Mouse (Mus musculus) layer of hippocampus, postnatal 25 days (tissue): ENCODE measurements around the gene Det1. TPM values are rescaled to one million over a fixed set of nuclear protein-coding genes. Genes with fewer than 3 reads are reported as not detected.

Source experiments
- DNase-seq, 2 experiments: peaks; one replicate each; pipeline ENCODE4 v3.0.0; 2022; ENCODE audit warnings: mixed read lengths in 2 of 2, low spot score in 1 of 2; ENCODE audit errors: extremely low spot score in 1 of 2
- total RNA-seq, 2 experiments: library from RNA; stranded (reverse); gene quantifications; 2 replicates each; pipeline ENCODE4 v1.2.3; 2021

The Det1 gene
- total RNA-seq, result 1 to 10 TPM; 6.0 to 6.3 TPM

GRCm38 (mm10) chr7:78846737-78847434 is at the start of gene Det1:
Gene Det1, minus strand, starts transcription at chr7:78847263.
- peak; percentile 87 to 94 for DNase-seq

DNA sequence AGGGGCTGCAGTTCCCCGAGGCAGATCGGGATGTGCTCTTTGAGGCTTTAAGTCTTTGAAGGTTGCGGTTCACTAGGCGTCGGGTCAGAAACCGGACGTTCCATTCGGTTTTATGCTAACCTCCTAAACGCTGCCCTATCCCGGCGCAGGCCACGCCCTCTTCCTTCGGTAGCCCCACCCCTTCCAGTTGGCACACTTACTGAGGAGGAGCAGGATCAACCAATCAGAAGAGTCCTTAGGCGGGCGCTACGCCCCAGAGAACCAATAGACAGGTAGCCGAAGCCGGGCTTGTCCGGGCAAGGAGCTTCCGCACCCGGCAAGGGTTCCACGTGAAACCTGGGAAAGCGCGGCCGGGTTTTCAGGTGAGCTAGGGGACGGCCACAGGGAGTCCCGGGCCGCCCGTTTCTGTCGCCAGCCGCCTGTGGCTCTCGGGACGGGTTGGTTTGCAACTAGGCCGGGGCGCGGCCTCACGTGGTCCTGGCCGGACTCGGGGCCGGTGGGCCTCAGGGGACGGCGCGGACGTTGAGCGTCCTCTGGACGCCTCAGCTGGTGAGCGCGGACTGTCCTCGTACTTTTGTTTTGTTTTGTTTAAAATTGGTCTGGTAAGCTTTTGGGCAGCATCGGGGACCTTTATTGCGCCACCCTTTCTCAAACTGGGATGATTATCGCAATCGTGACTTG is 48.7 kb upstream of the Det1 start, which contains the start of gene Aen:
Gene Aen, plus strand, starts transcription at position 202 of the 681 bp plus-strand sequence.
- DNase-seq, result peak; percentile 80 to 87

DNA sequence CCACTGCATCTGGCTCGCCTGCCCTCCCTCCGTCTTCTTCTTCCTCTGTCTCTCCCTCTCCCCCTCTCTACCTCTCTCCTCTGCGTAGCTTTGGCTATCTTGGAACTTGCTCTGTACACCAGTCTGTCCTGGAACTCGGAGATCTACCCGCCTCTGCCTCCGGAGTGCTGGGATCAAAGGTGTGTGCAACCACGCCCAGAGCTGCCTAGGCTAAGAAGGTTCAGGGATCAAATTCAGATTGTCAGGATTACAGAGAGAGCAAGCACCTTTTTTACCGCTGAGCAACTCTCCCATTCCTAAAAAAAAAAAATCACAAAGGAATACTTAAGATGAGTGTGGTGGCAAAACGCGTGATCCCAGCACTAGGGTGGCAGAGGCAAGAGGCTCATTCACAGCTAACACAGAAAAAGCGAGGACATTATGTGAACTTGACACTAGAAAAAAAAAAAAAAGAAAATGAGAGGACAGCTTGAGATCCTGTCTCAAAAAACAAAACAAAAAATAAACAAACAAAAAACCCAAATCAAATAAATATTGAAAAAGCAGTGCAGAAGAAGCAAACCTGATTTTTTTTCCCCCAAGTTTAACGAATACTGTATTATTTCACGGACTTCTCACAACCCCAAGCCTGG is 48.1 kb upstream of the Det1 start:
- no peak for DNase-seq

- no peak for DNase-seq
Observed at GRCm38 (mm10) chr7:78893917-78894316, 46.9 kb upstream of the Det1 start.

DNA sequence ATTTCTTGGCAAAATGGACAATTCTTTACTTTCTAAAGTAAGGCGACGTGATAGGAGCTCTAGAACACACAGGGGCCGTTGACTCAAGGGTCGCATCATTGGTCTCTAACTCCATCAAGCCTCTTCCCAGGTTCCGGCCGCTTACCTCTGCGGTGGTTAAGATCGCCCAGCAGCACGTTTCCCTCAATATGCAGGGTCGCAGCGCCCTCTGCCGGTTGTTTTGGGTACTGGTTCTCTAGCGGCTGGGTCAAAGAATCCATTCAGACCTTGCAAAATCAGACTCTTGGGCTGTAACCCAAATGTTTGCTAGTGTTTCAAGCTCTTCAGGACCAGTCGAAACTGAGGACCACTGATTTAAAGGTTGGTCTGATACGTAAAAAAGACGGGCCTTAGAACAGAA is 43.6 kb upstream of the Det1 start:
- DNase-seq, result peak; percentile 91 to 99

DNA sequence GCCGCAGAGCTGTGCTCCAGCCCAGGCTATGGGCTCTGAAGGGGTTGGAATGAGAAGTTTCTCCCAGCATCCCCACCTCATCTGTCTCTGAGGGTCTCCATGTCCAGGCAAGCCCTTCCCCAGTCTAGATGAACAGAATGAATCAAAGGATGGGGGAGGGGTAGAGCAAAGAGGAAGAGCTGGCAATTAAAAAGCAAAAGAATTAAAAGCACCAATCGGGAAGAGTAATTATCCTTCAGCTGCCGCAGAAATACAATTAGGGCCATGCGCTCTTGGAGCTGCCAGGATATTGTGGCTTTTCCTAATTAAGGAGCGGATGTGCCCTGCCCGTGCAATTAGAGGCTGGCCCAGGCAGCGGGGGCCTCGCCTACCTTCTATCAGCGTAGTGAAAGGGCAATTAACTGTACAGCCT is 40.4 kb upstream of the Det1 start:
- DNase-seq, result no peak

GRCm38 (mm10) chr7:78886496-78886895 is 39.4 kb upstream of the Det1 start:
- DNase-seq, result no peak

- no peak for DNase-seq
Observed at GRCm38 (mm10) chr7:78885404-78885803, 38.3 kb upstream of the Det1 start.

DNA sequence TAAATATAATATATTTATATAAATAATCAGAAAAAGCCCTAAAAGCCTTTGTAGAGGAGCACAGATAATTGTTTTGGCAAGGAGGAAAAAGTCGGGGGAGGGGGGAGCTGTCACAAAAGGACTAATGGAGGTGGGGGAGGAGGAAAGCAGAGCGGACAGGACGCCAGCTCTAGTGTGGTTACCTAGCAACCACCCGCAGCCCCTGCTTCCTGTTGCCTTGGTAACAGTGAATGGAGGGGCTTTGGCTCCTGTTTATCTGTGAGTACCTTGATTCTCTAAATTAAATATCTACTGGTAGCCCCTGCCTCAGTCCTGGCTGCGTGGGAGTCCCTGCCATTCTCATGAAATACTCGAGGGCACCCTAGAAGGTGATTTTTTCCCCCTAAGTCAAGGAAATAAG is 37.1 kb upstream of the Det1 start:
- no peak for DNase-seq

GRCm38 (mm10) chr7:78883726-78884060 is 36.6 kb upstream of the Det1 start:
- no peak for DNase-seq

DNA sequence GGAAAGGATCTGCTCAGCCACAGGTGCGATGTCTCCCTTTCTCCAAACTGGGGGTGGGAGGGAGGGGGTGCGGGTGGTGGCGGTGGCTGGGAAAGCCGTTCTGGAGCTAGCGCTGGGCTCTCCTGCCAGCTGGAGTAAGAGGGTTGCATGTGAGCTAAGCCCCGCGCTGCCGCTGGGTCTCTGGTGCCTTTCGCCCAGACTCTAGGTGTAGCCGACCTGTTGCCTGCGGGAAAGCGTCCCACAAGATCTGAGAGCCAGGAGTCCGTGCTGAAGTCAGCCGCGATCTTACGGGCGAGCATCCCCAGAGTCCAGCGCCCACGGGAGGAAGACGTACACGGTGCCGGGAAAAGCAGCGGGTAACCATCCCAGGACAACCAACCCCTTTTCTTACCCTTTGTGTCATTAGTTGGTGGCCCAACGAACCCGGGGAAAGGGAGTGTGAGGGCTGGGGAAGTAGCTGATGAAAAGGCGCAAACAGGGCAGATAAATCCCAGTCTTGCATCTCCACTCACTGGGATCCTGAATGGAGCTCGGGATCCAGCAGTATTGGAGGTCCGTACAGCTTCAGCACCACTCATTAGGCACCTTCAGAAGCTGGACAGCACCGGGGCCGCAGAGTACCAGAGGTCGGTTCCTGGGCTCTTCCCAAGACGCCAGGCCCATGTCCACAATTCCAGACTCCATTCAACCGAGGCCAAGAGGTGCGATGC is 36.1 kb upstream of the Det1 start:
- DNase-seq, result no peak

DNA sequence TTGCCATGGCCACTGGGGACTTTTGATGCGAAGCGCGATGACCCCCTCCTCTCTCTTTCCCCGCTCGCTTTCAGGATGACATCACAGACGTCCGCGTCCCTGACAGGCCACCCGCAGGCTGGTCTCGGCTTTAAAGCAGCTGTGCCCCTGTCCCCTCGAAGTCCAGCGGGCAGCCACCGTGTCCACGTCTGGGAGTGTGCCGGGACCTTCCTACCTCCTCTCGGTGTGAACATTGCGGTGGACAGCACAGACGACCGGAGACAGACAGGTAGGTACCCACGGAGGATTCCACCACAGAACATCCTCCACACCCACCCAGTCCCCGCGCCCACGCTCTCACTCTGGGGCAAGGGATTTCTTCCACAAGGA is 35.4 kb upstream of the Det1 start:
- DNase-seq, result peak; percentile 42 to 67

DNA sequence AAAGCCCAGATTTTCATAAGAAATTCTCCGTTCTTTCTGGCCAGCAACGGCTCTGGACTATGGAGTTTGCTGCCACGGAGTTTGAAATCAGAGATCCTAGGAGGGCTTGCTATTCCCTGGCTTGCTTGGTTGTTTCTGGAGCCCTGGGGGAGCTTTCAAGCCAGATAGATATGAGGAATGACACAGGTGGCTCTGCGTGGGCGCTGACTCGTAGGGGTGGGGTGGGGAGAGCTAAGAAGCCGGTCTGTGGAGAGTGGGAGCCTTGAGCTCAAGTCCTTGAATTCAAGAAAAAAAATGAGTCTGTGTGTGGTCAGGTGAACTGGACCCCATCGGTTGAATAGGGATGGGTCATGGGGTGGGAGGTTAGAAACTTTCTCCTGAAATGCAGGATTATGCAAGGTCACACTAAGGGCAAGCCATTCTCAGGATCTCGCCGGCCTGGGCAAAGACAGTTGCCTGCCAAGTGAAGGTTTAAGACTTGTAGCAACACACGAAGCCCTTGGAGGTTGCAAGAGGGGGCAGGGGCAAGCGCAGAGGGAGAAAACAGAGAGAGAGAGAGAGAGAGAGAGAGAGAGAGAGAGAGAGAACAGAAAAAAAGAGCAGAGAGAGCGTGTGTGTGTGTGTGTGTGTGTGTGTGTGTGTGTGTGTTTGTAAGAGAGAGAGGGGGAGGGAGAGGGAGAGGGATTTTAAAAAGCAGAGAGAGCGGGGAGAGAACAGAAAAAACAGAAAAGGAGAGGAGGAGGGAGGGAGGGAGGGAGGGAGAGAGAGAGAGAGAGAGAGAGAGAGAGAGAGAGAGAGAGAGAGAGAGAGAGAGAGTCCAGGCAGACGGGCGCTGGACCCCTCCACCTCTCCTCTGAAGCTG is 34.8 kb upstream of the Det1 start:
- no peak for DNase-seq

- DNase-seq, result no peak
Observed at GRCm38 (mm10) chr7:78872831-78873230, 25.8 kb upstream of the Det1 start.

DNA sequence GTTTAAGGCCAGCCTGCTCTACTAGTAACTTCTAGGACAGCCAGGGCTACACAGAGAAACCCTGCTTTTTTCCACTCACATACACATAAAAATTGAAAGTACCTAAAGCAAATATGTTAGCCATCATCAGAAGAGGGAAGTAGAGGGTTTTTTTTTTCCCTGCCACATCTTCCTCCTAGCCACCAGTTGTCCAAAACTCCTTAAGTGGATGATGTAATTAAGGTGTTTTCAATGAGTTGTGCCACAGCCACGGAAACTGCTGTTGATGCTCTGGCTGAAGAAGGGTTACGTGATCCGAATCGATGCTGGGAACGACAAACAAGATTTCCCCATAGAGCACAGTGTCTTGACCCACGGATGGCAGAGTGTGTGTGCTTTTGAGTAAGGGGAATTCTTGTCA is 25.3 kb upstream of the Det1 start:
- DNase-seq, result no peak

- DNase-seq, result no peak
Observed at GRCm38 (mm10) chr7:78868731-78869130, 21.7 kb upstream of the Det1 start.

DNA sequence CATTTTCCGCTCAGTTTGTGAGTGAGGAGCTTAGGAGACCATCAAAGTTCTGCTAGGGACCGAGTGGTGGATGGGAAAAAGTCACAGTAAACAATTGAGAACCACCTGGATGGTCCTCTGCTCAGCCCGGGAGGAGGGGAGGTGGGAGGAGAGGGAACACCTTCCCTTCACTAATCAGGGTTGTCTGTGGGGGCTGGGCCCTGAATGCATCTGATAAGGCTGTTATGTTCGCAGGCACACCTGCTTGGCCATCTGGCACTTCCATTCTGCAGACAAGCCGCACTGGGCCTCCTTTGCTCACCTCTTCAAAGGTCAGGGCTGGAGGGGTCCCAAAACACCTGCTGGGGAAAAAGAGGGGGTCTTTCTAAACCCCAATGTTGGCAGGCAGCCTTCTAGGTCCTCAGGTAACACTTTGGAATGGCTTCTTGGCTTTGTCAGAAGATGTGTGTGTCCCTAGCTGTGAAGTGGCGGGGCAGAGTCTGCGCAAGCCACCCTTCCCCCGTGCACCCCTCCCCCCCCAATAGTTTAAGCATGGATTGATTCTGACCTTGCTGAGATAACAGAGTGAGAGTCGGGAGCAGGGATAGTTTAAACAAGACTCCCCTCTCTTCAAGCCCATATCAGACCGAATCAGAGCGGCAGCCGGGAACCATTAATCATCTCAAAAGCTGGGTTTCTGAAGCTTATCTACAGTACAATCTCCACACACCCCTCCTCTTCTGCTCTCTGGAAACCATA is 18.3 kb upstream of the Det1 start:
- DNase-seq, result no peak

- DNase-seq, result no peak
Observed at GRCm38 (mm10) chr7:78864446-78864802, 17.4 kb upstream of the Det1 start.

DNA sequence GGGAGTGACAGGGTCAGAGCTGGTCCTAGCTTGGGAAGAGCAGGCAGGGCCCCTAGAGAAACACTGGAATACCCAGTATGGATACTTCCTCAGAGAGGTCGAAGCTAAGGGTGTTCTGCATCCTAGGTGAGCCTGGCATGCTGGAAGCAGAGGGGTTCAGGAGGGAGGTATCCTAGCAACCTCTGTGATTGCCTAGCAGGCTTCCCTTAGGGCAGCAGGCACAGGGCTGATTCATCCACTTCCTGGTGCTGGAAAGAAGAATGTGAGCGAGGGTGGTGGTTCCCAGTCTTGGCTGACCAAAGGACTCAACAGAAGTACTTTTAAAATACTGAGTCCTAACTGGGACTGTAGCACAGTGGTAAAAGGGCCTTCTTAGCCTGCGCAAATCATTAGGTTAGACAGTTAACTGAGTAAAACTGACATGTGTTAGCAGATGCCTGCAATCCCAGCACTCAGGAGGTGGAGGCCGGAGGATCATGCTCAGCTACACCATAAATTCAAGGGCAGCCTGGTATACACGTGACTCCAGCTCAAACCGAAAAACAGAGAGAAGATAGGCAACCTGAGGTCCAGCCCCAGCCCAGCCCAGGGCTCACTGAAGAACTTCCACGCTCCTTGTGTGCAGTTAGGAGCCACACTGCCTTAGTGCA is 16.9 kb upstream of the Det1 start:
- no peak for DNase-seq
